Mouse (Mus musculus): ENCODE data around the gene St14.

St14 gene

DNA sequence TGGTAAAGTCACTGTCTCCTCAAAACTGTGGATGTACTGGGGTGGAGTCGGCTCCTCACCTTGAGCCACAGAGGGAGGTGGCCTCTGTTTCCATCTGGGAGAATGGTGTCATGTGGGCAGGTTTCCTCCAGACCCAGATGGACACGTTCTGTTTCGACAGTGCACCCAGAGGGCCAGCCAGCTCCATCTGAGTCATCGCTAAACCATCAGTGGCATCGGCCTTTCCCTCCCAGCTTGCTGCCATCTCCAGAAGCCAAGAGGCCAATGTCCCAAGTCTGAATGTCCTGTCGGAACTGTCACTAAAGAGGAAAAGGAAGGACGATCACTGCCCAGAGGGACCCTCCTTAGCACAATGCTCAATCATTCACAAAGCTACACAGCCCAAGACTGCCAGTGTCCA, 5.6 kb downstream of the St14 start:
- in situ Hi-C loops (cut with MboI, MseI): no loop called here

DNA sequence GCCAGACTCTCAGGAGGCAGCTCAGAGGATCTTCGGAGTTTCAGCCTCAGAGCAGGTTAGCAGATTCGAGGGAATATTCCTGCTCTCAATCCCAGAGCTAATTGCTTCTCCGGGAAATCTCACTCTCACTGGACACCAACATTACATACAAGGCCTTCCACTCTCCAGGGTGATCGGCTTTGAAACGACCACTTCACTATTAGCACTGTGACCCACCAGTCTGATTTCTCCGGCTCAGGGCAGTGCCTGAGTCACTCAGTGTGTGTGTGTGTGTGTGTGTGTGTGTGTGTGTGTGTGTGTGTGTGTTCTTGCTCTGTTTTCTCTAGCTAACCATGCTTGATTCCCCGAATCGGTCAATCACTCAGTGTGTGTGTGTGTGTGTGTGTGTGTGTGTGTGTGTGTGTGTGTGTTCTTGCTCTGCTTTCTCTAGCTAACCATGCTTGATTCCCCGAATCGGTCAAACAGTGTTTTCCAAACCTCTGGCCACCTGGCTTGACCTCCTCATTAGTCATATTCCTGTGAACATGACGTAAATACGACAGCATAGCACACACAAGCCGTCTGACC, 9.1 kb downstream of the St14 start:
- in situ Hi-C loops (cut with MboI, MseI): loop anchor here (5.0 kb wide), 1 partner anchor 90 kb away; the partner anchor contains the start of gene Zbtb44

DNA sequence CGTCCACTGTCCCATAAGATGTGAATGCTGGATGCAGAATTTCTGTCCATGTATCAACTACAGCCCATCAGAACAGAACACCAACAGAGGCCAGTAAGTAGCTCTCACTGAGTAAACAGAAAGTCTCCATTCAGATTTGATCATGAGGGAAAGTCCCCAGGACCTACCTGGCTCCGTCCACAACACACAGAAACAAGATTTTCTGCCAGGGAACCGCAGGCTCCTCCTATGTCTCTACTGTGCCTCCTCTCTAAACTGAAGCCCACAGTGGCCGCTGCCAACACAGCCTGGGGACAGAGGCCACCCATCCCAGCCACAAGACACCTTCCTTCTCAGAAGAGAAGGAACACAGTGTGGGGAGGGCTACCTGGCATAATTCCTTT, 11.1 kb downstream of the St14 start:
- in situ Hi-C loops (cut with MboI, MseI): loop anchor here (5.0 kb wide), 1 partner anchor 88 kb away; the partner anchor contains the start of gene Zbtb44

DNA sequence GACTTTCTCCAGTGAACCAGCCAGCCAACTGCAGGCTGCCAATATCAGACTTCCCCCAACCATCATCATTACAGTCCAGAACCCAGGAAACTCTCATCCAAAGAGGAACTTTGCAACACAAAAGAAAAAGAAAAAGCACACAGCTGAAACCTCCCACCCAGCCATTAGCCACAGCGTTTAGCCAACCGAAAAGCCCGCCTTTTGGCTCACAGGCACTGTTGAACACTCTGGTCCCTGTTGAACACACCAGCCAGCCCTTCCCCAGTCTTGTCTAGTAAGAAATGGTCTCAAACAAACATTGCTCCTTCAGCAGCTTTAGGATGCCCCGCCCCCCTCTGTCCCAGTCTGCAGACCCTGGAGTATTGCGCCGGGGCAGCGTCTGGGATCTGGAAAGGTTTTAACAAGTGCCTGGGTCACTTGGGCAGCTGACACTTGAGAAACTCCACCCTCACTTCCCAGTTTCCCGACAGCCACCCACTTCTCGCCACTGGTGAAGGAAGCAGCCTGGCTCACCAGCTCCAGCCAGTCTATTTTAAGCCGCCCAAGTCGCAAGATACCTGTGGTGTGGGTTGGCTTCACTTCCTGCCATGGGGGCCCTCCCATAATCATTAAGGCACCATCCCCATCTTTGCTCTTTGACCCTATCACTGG, 11.6 kb downstream of the St14 start:
- in situ Hi-C loops (cut with MboI, MseI): loop anchor here (5.0 kb wide), 1 partner anchor 88 kb away; the partner anchor contains the start of gene Zbtb44

DNA sequence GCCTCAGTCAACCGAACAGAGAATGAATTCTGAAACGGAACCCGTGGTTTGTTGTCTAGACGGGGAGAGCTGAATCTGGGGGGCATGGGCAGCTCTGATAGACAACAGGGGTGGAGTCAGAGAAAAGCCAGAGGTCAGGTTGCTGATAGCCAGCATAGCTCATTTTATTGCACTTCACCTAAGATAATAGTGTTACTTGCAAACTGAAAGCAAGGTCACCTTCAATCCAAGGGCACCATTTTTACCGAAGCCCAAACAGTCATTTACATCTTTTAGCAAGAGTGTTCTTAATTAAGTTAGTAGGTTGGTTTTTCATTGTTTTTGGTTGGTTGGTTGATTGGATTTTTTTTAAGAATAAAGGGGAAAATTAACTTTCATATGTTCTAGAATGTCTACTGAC, 12.2 kb downstream of the St14 start:
- in situ Hi-C loops (cut with MboI, MseI): no loop called here

DNA sequence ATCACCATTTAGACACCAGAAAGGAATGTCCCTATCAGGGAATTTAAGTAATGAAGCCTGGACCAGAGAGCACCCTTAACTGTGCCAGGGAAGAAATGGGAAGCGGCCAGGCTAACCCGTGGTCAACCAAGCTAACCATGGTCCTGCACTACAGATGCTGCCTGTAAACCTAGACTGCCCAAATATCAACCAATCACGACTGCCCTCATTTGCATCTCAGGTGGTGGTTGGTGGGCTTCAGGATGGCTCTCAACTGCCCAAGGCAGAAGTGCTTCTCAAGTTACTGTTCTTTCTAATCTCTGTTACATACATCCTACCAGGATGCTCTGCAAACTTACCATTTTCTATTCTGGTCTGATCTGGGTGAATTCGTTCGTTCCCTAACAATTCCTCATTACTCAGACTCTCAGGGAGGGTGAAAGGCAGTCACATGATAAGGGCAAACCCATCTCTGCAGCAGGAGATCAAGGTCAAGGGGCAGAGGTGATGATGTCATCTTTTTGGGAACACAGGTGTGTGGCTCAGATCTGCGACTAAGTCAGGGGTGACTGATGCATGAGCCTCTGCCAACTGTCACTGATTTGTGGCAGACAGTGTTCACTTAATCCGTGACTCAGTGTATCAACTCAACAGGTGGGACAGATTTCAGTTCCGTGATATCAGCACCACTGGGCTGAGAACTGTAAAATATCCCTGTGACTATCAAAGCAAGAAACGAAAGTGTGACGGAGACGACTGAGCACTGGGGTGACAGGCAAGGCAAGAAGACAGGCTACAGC, 12.9 kb downstream of the St14 start:
- in situ Hi-C loops (cut with MboI, MseI): no loop called here

DNA sequence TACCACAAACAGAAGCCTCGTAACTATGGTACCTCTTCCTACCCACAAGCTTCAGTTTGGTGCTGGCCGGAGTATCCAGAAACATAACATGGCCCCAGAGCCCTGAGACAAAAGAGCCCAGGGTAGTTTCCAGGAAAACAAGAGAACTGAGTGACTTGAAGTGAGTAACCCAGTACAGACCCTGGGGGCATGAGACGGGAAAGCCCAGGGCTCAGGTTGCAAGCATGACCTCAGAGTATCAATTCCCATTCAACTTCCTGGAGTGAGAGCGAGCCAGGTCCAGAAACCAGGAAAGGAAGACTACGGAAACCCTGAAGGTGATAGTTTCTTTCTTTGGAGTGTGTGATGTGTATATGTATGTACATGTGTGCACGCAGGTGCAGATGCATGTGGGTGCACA, 14.2 kb downstream of the St14 start:
- in situ Hi-C loops (cut with MboI, MseI): no loop called here

DNA sequence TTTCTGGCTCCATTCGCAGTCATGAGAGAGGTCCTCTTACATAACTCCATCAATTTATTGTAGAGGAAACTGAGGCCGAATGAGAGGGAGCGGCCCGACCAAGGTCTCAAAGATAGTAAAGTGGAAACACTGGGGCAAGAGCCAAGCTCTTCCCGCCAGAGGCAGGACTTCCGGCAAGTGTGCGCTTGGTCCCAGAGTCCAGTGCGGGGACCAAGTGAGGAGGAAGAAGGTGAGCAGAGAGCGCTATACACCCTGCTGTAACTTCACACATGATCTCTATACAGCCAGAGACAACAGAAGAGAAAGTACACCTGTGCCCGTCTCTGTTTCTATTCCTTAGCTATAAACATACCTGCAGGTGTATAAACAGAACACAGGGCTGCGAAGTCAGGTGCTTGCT, 14.6 kb downstream of the St14 start:
- in situ Hi-C loops (cut with MboI, MseI): no loop called here

DNA sequence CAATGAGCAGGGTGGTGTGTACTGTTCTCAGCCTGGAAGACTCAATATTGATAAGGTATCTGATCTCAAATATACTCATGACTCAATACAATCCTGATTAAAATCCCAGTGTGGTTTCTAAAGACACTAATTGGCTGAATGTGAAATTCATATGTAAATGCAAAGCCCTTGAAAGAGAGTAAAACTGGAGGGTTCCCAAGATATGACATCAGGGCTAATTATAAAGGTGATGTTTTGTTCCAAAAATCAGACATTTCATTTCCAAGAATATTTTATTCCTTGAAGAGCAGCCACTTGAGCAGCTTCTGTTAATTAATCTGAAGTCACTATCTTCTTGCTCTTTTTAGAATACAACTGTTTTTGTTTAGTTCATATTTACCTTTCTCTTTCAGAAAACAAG, 16.1 kb downstream of the St14 start:
- in situ Hi-C loops (cut with MboI, MseI): no loop called here

DNA sequence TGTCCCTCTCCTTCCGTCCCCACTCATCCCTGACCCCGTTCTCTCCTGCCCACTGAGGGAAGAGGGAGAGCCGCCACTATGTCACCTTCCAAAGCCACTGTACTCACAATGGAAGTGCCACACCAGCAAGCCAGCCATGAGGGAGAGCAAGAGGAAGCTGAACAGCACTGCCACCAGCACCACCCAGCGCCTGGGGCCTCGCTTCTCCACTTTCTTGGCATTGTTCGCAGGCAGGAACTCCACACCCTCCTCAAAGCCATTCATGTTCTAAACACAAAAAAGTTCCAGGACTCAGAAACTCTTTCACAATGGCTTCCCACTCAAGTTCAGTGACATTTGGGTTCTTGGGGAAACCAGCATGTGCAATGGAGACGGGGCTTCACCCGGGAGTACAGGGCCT, 23.2 kb downstream of the St14 start:
- in situ Hi-C loops (cut with MboI, MseI): no loop called here

DNA sequence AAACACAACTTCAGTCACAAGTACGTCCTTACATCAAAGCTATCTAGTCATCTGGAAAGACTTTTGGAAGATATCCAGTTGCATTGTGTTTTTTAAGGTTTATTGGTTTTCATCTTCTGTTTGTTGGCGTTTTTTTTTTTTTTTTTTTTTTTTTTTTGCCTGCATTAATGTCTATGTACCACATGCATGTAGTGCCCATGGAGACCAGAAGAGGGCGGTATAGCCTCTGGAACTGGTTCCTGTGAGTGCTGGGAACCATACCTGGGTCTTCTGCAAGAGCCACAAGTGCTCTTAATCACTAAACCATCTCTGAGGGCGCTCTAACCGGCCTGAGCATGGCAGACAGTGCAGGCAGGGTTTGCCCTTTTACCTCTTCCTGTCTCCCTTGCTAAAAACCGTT, 33.5 kb downstream of the St14 start:
- in situ Hi-C loops (cut with MboI, MseI): no loop called here

DNA sequence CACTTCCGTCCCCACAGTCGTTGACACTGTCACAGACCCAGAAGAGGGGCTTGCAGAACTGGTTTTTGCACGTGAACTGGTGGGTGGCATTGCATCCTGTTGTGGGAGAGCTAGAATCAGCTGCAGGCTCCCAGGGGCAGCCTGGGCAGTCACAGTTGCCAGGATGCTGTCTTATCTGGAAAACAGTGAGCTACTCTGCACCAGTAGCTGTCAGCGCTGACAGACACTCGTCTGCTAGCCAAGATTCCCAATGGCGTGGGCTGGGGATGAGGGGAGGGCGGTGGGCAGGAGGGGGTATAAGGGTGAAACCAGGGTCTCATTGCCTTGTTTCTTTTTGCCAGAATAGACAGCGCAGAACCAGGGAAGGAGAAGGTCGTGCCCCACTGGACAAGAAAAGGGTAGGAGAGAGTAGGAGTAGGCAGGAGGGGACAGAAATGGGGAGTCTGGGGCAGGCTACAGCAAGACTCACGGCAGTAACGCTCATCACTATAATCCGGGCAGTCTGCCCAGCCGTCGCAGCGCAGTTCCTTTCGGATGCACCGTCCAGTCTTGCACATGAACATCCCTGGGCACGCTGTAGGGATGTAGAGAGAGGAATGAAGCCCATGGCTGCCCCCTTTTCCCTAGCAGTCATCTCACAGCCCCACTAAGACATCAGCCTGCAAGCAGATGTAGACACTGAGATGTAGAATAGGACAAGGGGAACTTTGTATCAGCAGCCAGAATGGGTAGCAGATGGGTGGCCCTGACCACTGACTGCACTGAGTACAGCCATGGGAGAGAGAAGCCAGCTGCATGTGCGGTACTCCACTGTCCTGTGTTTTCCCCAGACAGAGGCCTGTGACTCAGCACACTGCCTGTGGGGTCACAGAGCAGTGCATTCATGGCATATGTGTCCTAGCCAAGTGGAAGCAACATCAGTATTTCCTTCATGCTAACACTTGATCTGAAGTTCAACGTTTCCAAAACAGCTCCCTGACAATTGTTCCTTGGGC, 34.3 kb downstream of the St14 start:
- in situ Hi-C loops (cut with MboI, MseI): no loop called here

DNA sequence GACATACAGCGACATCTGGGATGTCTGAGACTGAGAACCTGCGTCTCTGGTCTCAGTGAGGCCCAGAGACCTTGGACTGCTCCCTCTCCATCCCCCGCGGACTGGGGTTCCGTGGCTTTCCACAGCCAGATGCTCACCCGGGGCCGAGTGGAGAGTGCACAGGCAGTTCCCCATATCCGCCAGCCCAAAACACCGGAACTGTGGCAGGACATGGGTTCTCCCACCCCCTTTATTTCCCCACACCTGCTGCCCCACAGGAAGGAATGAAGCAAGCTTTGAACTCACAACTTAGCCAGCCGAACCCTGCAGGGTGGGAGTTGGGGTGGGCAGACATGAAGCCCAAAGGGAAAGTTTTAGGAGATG, 38.8 kb downstream of the St14 start:
- in situ Hi-C loops (cut with MboI, MseI): no loop called here

DNA sequence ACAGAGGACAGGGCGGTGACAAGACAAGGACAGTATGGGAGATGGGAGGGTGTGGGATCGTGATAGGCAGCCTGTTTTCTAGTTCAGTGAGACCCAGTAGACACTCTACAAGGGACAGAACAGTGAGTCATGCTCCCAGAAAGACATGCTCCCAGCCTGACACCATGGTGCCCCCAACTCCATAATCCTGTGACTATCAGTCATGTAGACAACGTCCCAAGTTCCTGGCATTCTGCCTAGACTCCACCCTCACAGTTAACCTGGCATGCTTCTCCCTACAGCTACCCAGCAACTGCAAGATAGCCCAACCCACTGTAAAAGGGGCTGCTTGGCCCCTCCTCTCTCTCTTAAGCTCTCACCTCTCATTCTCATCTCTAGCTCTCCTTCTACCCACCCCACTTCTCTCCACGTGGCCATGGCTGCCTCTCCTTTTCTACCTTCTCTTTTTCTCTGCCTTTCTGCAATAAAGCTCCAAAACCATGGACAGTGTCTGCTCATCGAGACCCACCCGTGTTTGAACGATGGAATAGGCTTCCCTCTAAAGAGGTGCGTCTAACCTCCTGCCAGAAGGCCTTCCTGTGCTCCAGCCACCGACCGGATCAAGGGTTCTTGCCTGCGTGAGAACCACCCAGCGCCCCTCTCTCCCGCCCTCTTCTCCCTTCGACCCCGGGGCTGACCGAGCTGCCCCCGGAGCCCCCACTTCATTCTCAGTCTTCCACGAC, 39.4 kb downstream of the St14 start:
- in situ Hi-C loops (cut with MboI, MseI): no loop called here

DNA sequence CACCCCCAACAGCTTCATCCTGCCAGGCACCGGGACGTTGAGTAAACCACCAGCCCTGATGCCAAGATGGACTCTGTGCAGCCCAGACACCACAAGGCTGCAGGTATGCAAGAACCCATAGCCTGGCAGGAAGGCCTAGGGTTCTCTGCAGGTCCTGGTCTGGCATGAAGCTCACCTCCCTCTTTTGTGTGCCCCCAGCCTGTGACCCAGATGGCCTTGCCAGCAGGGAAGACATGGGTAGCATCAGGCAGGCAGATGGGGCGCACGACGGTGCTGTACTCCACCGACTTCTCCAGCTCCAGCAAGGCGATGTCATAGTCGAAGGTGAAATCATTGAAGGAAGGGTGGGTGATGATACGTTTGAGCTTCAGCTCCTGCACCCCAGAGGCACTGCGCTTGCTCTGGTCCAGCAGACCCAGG, 40.5 kb downstream of the St14 start:
- in situ Hi-C loops (cut with MboI, MseI): no loop called here

DNA sequence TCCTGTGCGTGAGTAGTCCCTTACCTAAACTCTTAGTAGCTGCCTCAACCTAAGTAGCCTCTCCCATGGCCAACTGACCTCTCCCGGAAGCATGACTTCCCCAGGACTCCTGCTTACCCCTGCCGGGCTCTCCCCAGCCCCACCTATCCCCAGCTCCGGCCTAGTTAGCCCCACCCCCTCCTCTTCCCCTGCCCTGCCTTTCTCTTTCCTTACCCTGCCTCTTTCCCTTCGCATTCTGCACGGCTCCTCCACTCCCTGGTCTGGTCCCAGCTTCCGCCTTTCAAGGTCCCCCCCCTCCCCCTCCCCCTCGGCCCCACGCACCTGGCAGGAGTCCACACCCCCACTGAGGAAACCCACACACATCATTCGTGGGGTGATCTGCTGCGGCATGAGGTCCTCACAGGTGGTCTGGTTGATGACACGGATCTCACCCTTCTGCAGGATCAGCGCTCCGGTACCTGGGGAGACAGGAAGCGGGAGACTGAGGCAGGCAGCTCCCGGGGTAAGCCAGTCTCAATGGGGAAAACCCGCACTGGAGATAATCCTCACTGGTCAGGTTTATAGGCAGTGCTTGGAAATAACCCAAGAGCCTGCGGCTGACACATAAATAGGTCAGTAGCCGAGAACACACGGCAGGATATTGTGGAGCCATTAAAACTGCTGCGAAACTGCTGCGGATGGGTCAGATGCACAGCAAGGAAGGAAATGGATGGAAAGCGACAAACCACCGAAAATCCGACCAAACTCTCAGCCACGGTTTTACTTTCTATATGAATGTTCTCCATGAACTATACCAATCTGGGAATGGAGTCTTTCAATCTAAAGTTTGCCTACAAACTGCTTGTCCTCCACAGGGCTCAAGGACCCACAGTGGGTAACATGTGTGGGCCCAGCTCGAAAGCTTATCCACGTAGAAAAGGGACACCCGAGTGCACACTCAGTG, 41.3 kb downstream of the St14 start:
- in situ Hi-C loops (cut with MboI, MseI): no loop called here

DNA sequence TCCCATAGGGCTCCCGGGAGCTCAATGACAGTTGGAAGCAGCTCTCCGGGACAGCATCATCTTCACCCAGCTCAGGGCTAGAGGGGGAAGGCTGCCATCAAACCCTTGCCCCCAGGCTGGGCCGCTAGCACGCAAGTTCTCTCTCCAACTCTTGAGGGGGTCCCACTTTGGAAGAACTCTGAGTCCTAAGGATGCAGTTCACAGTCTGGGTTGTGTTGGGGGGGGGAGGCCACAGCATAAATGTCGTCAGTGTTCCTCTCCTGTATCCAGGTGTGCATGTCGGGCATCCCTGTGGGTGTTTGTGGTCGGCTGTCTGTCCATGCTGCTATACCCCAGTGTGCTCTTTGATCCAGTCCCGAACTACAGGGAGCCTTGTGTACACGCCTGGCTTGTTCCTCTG, 42.1 kb downstream of the St14 start:
- in situ Hi-C loops (cut with MboI, MseI): loop anchor here (5.0 kb wide), 1 partner anchor 137 kb away; no protein-coding TSS in a partner anchor

DNA sequence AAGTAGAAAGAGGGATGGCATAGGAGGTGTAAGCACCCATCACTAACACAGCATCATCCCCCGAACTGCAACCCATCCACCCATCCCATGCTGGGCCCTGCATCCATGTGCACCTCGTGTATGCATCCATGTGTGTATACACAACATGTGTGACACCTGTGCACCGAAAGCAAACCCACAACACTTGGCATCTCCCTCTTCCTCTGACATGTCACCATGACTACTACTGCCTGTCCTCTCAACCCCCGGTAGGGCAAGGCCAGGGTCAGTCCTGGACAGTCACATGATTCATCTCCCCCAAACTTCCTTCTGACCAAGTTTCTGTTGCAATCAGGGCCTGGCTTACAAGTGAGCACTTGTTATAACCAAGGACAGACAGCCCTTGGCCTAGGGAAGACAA, 42.8 kb downstream of the St14 start:
- in situ Hi-C loops (cut with MboI, MseI): loop anchor here (5.0 kb wide), 1 partner anchor 137 kb away; no protein-coding TSS in a partner anchor

DNA sequence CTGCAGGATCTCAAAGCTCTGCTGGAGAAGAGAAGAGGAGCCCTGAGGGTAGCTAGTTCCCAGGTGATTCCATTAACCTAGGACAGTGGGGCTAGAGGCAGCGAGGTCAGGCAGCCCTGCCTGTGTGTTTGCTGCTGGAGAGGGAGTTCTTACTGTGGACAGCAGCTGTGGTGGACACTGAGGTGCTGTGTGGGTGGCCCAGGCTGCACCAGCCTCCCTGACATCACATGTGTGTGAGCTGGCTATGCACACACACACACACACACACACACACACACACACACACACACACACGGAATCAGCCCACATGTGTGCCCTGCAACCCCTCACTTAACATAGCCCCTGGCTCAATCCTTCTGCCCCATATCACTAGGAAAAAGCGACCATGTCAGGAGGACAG, 43.5 kb downstream of the St14 start:
- in situ Hi-C loops (cut with MboI, MseI): loop anchor here (5.0 kb wide), 1 partner anchor 136 kb away; no protein-coding TSS in a partner anchor

DNA sequence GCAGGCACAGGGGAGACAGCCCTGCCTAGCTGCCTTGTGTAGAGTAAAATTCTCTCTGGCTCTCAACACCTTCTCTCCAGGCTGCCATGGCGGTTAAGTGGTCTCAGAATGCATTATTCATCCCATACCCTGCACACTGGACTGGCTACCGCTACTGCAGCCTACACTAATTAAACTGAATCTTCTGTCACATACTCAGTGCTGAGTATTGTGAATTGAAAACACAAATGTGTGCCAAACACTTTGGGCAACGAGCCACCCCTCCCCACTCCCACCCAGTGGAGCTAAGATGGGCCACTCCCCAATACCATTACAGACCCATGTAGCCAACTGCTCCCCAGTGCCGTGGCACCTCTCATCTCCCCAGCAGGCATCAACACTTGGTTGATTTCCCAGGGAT, 44.2 kb downstream of the St14 start:
- in situ Hi-C loops (cut with MboI, MseI): loop anchor here (5.0 kb wide), 1 partner anchor 135 kb away; no protein-coding TSS in a partner anchor
